Mouse (Mus musculus) midbrain, embryonic 13.5 days (tissue): ENCODE measurements at regions not wholly inside any gene's neighbourhood (a gene's known extent, or its start where the extent isn't known, plus 50 kb on each side); places are given as distances from the start of the nearest gene placed in this dataset.

Experiments
- ATAC-seq: fragments of 200-750 bp; cut with Nextera tagmentation; 2 replicates; pipeline ENCODE4 v1.8.0; 2017; ENCODE audit warnings: mild to moderate bottlenecking, moderate TSS enrichment, moderate library complexity
- H3K27ac ChIP-seq: fragments of 300-500 bp; sonication (generic); 2 replicates; pipeline ENCODE4 v1.5.1; 2015; ENCODE audit warnings: inconsistent platforms, mild to moderate bottlenecking, moderate library complexity
- H3K27me3 ChIP-seq: fragments of 300-500 bp; sonication (generic); 2 replicates; pipeline ENCODE4 v1.6.1; 2015; ENCODE audit warnings: mild to moderate bottlenecking, inconsistent platforms
- H3K36me3 ChIP-seq: fragments of 300-500 bp; sonication (generic); 2 replicates; pipeline ENCODE4 v1.6.1; 2015; ENCODE audit warnings: mild to moderate bottlenecking, inconsistent platforms
- H3K4me1 ChIP-seq: fragments of 300-500 bp; sonication (generic); replicated peaks from 2 replicates; pipeline ENCODE4 v1.6.1; 2015; ENCODE audit warnings: inconsistent platforms
- H3K4me2 ChIP-seq: fragments of 300-500 bp; sonication (generic); replicated peaks from 2 replicates; pipeline ENCODE4 v1.6.1; 2015; ENCODE audit warnings: moderate library complexity, mild to moderate bottlenecking, inconsistent platforms
- H3K4me3 ChIP-seq: fragments of 300-500 bp; sonication (generic); replicated peaks from 2 replicates; pipeline ENCODE4 v1.5.1; 2015; ENCODE audit warnings: mild to moderate bottlenecking, inconsistent platforms
- H3K9ac ChIP-seq: fragments of 300-500 bp; sonication (generic); replicated peaks from 2 replicates; pipeline ENCODE4 v1.6.1; 2015; ENCODE audit warnings: mild to moderate bottlenecking, inconsistent platforms
- H3K9me3 ChIP-seq: fragments of 300-500 bp; sonication (generic); 2 replicates; pipeline ENCODE4 v1.6.1; 2016; ENCODE audit warnings: mild to moderate bottlenecking, inconsistent platforms
- WGBS: fragments of 180-500 bp; shearing (Covaris S2); methylation state at CpG from one replicate; pipeline ENCODE4 v1.1.7; 2015; 5-methylcytosine and 5-hydroxymethylcytosine counted together

DNA sequence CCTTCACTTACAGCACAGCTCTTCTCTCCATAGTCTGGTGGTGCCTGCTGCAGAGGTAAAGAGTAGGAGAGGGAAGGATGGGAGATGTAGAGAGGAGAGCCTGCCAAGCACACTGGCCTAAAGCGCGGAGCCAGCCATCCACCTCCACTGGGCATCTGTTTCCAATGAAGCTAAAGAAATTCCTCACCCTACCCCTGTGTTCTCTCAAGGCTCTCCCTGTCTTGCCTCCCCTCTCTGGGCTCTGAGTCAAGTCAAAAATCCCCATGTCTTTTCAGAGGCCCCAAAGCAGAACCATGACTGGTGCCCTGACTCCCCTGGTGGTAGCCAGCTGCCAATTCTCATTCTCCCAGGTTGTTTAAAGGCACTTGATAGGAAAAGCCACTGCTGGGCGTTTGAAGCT is 612.7 kb upstream of the Cdh11 start:
- Histone ChIP-seq H3K4me1 (peaks cover 9% of the 10 kb centered on the region; the same call in 1 of the 2 replicates), H3K36me3 (no peaks in the 10 kb centered on the region), H3K9me3 (no peaks in the 10 kb centered on the region), H3K9ac (no peak overlapping the region), H3K4me3 (no peak overlapping the region), H3K4me2 (no peak overlapping the region), H3K27me3 (no peaks in the 10 kb centered on the region), H3K27ac (no peak overlapping the region)
- ATAC-seq = no peak
- WGBS = 88% methylated on average over 3 of the region's 3 CpGs

DNA sequence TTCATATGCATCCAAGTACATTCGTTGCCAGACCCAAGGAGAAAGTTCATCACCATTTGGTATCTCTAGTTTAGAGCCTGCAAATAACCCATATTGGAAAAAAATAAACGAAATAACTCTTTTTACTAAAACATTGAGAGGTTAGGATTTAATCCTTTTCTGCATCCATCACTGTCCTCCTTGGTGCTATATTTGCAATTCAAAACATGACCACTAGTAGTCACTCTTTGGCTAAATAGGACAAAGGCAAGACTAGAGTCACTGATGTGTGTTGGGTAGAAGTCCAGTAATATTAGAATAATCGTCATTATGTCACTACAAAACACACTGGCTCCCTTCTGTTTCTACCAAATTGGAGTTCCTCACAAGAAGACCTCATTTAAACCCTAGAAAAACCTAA is 614.0 kb upstream of the Cdh11 start:
- H3K36me3 ChIP-seq = no peaks in the 10 kb centered on the region
- no peak overlapping the region for H3K4me3 ChIP-seq
- H3K4me1 ChIP-seq = peaks cover 9% of the 10 kb centered on the region; the same call in 1 of the 2 replicates
- no peak overlapping the region for H3K9ac ChIP-seq
- 87% methylated on average over 3 of the region's 3 CpGs for WGBS
- H3K27ac ChIP-seq = no peak overlapping the region
- no peaks in the 10 kb centered on the region for H3K9me3 ChIP-seq
- H3K4me2 ChIP-seq = no peak overlapping the region
- ATAC-seq = no peak
- no peaks in the 10 kb centered on the region for H3K27me3 ChIP-seq

DNA sequence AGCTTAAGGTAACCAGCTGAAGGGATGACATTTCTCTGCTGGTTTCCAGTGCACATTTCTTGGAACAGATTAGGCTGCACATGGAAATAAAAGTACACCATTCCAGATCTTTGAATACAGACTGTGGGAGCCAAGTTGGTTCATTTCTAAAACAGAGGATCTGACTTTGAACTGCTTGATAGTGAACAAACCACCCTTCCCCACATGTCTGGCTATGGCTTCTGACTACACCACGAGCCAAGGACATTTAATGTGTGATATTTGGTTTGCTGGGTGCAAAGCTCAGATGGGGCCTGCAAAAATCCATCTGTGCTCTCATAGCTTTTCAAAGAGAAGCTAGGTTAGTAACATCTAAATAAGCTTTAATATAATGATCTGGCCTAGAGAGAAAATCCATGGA is 614.7 kb upstream of the Cdh11 start:
- H3K4me1 ChIP-seq = peaks cover 8% of the 10 kb centered on the region; the same call in 1 of the 2 replicates
- H3K4me3 ChIP-seq = no peak overlapping the region

GRCm38 (mm10) chr8:103402731-103403130 is 617.3 kb upstream of the Cdh11 start:
- H3K27me3 ChIP-seq = no peaks in the 10 kb centered on the region
- H3K4me3 ChIP-seq = no peak overlapping the region
- 84% methylated on average over 3 of the region's 3 CpGs for WGBS
- ATAC-seq = no peak
- H3K27ac ChIP-seq = no peak overlapping the region
- no peak overlapping the region for H3K9ac ChIP-seq
- H3K4me2 ChIP-seq = no peak overlapping the region
- H3K4me1 ChIP-seq = no peaks in the 10 kb centered on the region
- H3K36me3 ChIP-seq = no peaks in the 10 kb centered on the region
- H3K9me3 ChIP-seq = no peaks in the 10 kb centered on the region

More for the DNA sequence above, 614.7 kb upstream of the Cdh11 start:
- H3K4me2 ChIP-seq = no peak overlapping the region
- ATAC-seq = no peak
- H3K9ac ChIP-seq = no peak overlapping the region
- H3K27me3 ChIP-seq = no peaks in the 10 kb centered on the region
- H3K36me3 ChIP-seq = no peaks in the 10 kb centered on the region
- 85% methylated on average over 1 of the region's 1 CpGs for WGBS
- no peaks in the 10 kb centered on the region for H3K9me3 ChIP-seq
- H3K27ac ChIP-seq = no peak overlapping the region

- Histone ChIP-seq H3K9ac (no peak overlapping the region), H3K9me3 (no peaks in the 10 kb centered on the region), H3K27ac (no peak overlapping the region), H3K4me3 (no peak overlapping the region), H3K27me3 (no peaks in the 10 kb centered on the region), H3K4me1 (no peaks in the 10 kb centered on the region), H3K36me3 (no peaks in the 10 kb centered on the region), H3K4me2 (no peak overlapping the region)
- ATAC-seq = no peak
- 96% methylated on average over 4 of the region's 4 CpGs for WGBS
Observed at GRCm38 (mm10) chr8:103403826-103404225, 618.4 kb upstream of the Cdh11 start.

DNA sequence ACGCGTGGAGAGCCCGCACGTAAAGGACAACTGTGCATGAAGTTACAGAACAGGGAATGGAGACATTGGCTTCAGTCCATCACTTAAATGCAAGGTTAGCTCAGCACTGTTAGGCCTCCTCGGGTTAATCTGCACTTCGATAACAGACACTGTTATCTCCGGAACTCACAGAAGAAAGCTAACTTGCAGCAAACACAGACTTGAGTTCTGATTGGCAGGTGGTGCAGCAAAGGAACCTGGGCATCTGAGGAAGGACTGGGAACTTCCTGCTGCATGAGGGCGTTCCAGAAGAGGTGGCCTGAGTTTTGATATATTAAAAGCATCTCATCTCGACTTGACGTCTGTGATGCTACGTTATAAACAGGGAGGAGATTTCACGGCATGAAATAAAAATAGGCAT is 620.3 kb upstream of the Cdh11 start:
- no peaks in the 10 kb centered on the region for H3K36me3 ChIP-seq
- no peaks in the 10 kb centered on the region for H3K4me1 ChIP-seq
- 88% methylated on average over 12 of the region's 12 CpGs for WGBS
- ATAC-seq = no peak
- H3K9ac ChIP-seq = no peak overlapping the region
- H3K9me3 ChIP-seq = no peaks in the 10 kb centered on the region
- no peak overlapping the region for H3K4me2 ChIP-seq
- H3K4me3 ChIP-seq = no peak overlapping the region
- H3K27me3 ChIP-seq = no peaks in the 10 kb centered on the region
- H3K27ac ChIP-seq = no peak overlapping the region

GRCm38 (mm10) chr8:103406921-103407320 is 621.5 kb upstream of the Cdh11 start:
- WGBS = 82% methylated on average over 2 of the region's 2 CpGs
- no peak overlapping the region for H3K4me3 ChIP-seq

GRCm38 (mm10) chr8:103407631-103408030 is 622.2 kb upstream of the Cdh11 start:
- no peaks in the 10 kb centered on the region for H3K27me3 ChIP-seq
- no peak overlapping the region for H3K9ac ChIP-seq
- no peaks in the 10 kb centered on the region for H3K4me1 ChIP-seq
- H3K36me3 ChIP-seq = no peaks in the 10 kb centered on the region
- no peak overlapping the region for H3K27ac ChIP-seq
- no peak overlapping the region for H3K4me3 ChIP-seq
- WGBS = 83% methylated on average over 5 of the region's 5 CpGs
- H3K9me3 ChIP-seq = no peaks in the 10 kb centered on the region
- no peak overlapping the region for H3K4me2 ChIP-seq
- ATAC-seq = no peak

More at GRCm38 (mm10) chr8:103406921-103407320, 621.5 kb upstream of the Cdh11 start:
- Histone ChIP-seq H3K27ac (no peak overlapping the region), H3K4me1 (no peaks in the 10 kb centered on the region), H3K27me3 (no peaks in the 10 kb centered on the region), H3K4me2 (no peak overlapping the region), H3K9ac (no peak overlapping the region), H3K36me3 (no peaks in the 10 kb centered on the region), H3K9me3 (no peaks in the 10 kb centered on the region)
- no peak for ATAC-seq

DNA sequence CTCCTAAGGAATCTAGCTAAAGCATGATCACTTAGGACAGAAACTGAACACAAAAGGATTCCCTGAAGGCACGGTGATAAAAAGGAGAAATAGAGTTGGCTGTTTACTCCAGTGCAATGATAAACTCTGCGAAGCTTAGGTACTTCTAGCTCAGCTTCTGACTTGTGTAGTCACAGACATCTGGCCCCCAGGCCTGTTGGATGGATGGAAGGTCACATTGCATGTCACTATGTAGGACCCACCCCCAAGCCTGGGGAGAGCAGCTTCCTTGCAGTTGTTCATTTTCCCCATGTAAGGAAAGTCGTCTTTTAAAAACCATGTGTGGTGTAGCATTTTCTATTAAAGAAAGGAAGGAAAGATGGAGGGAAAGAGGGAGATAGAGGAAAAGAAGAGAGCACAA is 623.0 kb upstream of the Cdh11 start:
- WGBS = 86% methylated on average over 3 of the region's 3 CpGs

GRCm38 (mm10) chr8:103409121-103409551 is 623.7 kb upstream of the Cdh11 start:
- Histone ChIP-seq H3K9me3 (no peaks in the 10 kb centered on the region), H3K36me3 (no peaks in the 10 kb centered on the region), H3K4me1 (no peaks in the 10 kb centered on the region), H3K27ac (no peak overlapping the region), H3K27me3 (no peaks in the 10 kb centered on the region), H3K4me3 (no peak overlapping the region), H3K9ac (no peak overlapping the region), H3K4me2 (no peak overlapping the region)
- no peak for ATAC-seq
- WGBS = 73% methylated on average over 2 of the region's 2 CpGs

More for the DNA sequence above, 623.0 kb upstream of the Cdh11 start:
- Histone ChIP-seq H3K27ac (no peak overlapping the region), H3K9me3 (no peaks in the 10 kb centered on the region), H3K4me3 (no peak overlapping the region), H3K4me1 (no peaks in the 10 kb centered on the region), H3K36me3 (no peaks in the 10 kb centered on the region), H3K9ac (no peak overlapping the region), H3K27me3 (no peaks in the 10 kb centered on the region), H3K4me2 (no peak overlapping the region)
- no peak for ATAC-seq

GRCm38 (mm10) chr8:103412731-103413130 is 627.3 kb upstream of the Cdh11 start:
- Histone ChIP-seq H3K4me3 (no peak overlapping the region), H3K4me1 (no peaks in the 10 kb centered on the region), H3K27ac (no peak overlapping the region), H3K9me3 (no peaks in the 10 kb centered on the region), H3K36me3 (no peaks in the 10 kb centered on the region), H3K9ac (no peak overlapping the region), H3K4me2 (no peak overlapping the region), H3K27me3 (no peaks in the 10 kb centered on the region)
- ATAC-seq = no peak
- 84% methylated on average over 7 of the region's 7 CpGs for WGBS

GRCm38 (mm10) chr8:103413589-103414575 is 628.4 kb upstream of the Cdh11 start:
- Histone ChIP-seq H3K9me3 (no peaks in the 10 kb centered on the region), H3K27me3 (no peaks in the 10 kb centered on the region), H3K4me1 (no peaks in the 10 kb centered on the region), H3K4me3 (no peak overlapping the region), H3K4me2 (no peak overlapping the region), H3K36me3 (no peaks in the 10 kb centered on the region), H3K9ac (no peak overlapping the region), H3K27ac (no peak overlapping the region)
- no peak for ATAC-seq
- 57% methylated on average over 11 of the region's 11 CpGs for WGBS
